Comparison of ENCODE assay signal across 8 mouse cellular contexts in genomic region chr6:8778296-8778649, GRCm38 (mm10). TPM values are rescaled to one million over a fixed set of nuclear protein-coding genes. Genes with fewer than 3 reads are reported as not detected.
DNase-seq lines count a peak whose midpoint lies in the region; ATAC-seq and TF ChIP-seq lines count a peak whose summit lies in the region.

Gene Ica1 (minus strand): TSS chr6:8778488.

- DNase-seq in heart, postnatal 25 days (ENCODE audit: low spot score), result no peak
- DNase-seq in G1E (ENCODE audit: low spot score), result no peak
- no peak for DNase-seq in embryonic facial prominence, embryonic 10.5 days (ENCODE audit: low spot score)
- DNase-seq in hindbrain, postnatal 0 days (ENCODE audit: low spot score), result peak; percentile 40
- peak; percentile 3 for DNase-seq in splenic B cell, adult 2 months (ENCODE audit: low read depth, low spot score)

- no peaks in the 10 kb centered on the region for H3K27me3 ChIP-seq in heart, embryonic 12.5 days (replicated peaks)
- H3K27me3 ChIP-seq in G1E (ENCODE audit: insufficient read depth, low read length), result peaks cover 13% of the 10 kb centered on the region; the same call in 1 of the 2 replicates
- H3K27me3 ChIP-seq in embryonic facial prominence, embryonic 10.5 days (replicated peaks; ENCODE audit: low read depth, poor library complexity, severe bottlenecking), result peaks cover 45% of the 10 kb centered on the region
- H3K27me3 ChIP-seq in hindbrain, postnatal 0 days (ENCODE audit: insufficient read depth, low read length), result no peaks in the 10 kb centered on the region
- H3K27me3 ChIP-seq in liver, embryonic 15.5 days, result peaks cover 46% of the 10 kb centered on the region
- H3K27me3 ChIP-seq in splenic B cell, adult 2 months (ENCODE audit: control insufficient read depth, insufficient read depth, low read length, poor library complexity, severe bottlenecking), result no peaks in the 10 kb centered on the region

- TF ChIP-seq CTCF in G1E (IDR thresholded peaks at IDR 0.05; ENCODE audit: low read depth, low read length), result no peak
- TF ChIP-seq CTCF in hindbrain, postnatal 0 days (IDR thresholded peaks at IDR 0.05; ENCODE audit: low read depth), result no peak

- H3K27ac ChIP-seq in heart, embryonic 12.5 days (ENCODE audit: poor library complexity, severe bottlenecking), result peak within 1 kb of the TSS; percentile 25; the same call in 1 of the 2 replicates
- peak within 1 kb of the TSS; percentile 85 for H3K27ac ChIP-seq in embryonic facial prominence, embryonic 10.5 days (replicated peaks)
- peak within 1 kb of the TSS; percentile 88 for H3K27ac ChIP-seq in hindbrain, postnatal 0 days
- H3K27ac ChIP-seq in liver, embryonic 15.5 days (replicated peaks), result no peak within 1 kb of the TSS

- H3K4me1 ChIP-seq in heart, embryonic 12.5 days (replicated peaks), result no peaks in the 10 kb centered on the region; the same call in 1 of the 2 replicates
- peaks cover 13% of the 10 kb centered on the region for H3K4me1 ChIP-seq in G1E (ENCODE audit: insufficient read depth, low read depth, low read length)
- H3K4me1 ChIP-seq in embryonic facial prominence, embryonic 10.5 days, result peaks cover 8% of the 10 kb centered on the region; the same call in 1 of the 2 replicates
- H3K4me1 ChIP-seq in hindbrain, postnatal 0 days (ENCODE audit: insufficient read depth, low read length), result 0 out of 2 replicates have a peak, but pooled peaks cover 5% of the 10 kb centered on the region
- peaks cover 8% of the 10 kb centered on the region; the same call in 1 of the 2 replicates for H3K4me1 ChIP-seq in liver, embryonic 15.5 days (replicated peaks)

- no peaks in the 10 kb centered on the region for H3K9me3 ChIP-seq in heart, embryonic 12.5 days (replicated peaks)
- peaks cover 10% of the 10 kb centered on the region for H3K9me3 ChIP-seq in G1E (replicated peaks)
- no peaks in the 10 kb centered on the region for H3K9me3 ChIP-seq in embryonic facial prominence, embryonic 10.5 days
- H3K9me3 ChIP-seq in hindbrain, postnatal 0 days (ENCODE audit: low read length), result no peaks in the 10 kb centered on the region
- H3K9me3 ChIP-seq in liver, embryonic 15.5 days (replicated peaks), result no peaks in the 10 kb centered on the region

- ATAC-seq in heart, embryonic 12.5 days (ENCODE audit: insufficient number of reproducible peaks, low FRiP score), result peak; percentile 66; the same call in 1 of the 2 replicates
- no peak for ATAC-seq in G1E (ENCODE audit: extremely low read depth, insufficient number of reproducible peaks, low FRiP score, poor library complexity, severe bottlenecking)
- peak; percentile 79 for ATAC-seq in hindbrain, postnatal 0 days
- ATAC-seq in liver, embryonic 15.5 days (ENCODE audit: insufficient read depth), result peak; percentile 34; the same call in 1 of the 2 replicates
- ATAC-seq in inflammation-experienced regulatory T-cells, adult 6 months, result no peak

- 2% methylated on average over 16 of the region's 16 CpGs for WGBS in heart, embryonic 12.5 days
- WGBS in embryonic facial prominence, embryonic 10.5 days, result 3% methylated on average over 16 of the region's 16 CpGs
- WGBS in hindbrain, postnatal 0 days, result 2% methylated on average over 16 of the region's 16 CpGs
- WGBS in liver, embryonic 15.5 days (ENCODE audit: insufficient replicate concordance), result 2% methylated on average over 15 of the region's 16 CpGs

- intact Hi-C loops in heart, postnatal 25 days (cut with DNase I), result no loop called here

- peak within 1 kb of the TSS; percentile 91 for H3K4me2 ChIP-seq in heart, embryonic 12.5 days
- peak within 1 kb of the TSS; percentile 66 for H3K4me2 ChIP-seq in hindbrain, postnatal 0 days (ENCODE audit: low read depth, low read length)
- H3K4me2 ChIP-seq in liver, embryonic 15.5 days, result peak within 1 kb of the TSS; percentile 72

- no peaks in the 10 kb centered on the region for H3K36me3 ChIP-seq in heart, embryonic 12.5 days
- H3K36me3 ChIP-seq in G1E (replicated peaks), result no peaks in the 10 kb centered on the region
- no peaks in the 10 kb centered on the region for H3K36me3 ChIP-seq in embryonic facial prominence, embryonic 10.5 days (replicated peaks)
- no peaks in the 10 kb centered on the region for H3K36me3 ChIP-seq in hindbrain, postnatal 0 days (ENCODE audit: insufficient read depth, low read length)
- no peaks in the 10 kb centered on the region for H3K36me3 ChIP-seq in liver, embryonic 15.5 days (replicated peaks)
- H3K36me3 ChIP-seq in splenic B cell, adult 2 months (ENCODE audit: control insufficient read depth, insufficient read depth, low read length, poor library complexity, severe bottlenecking), result no peaks in the 10 kb centered on the region

- peak within 1 kb of the TSS; percentile 85 for H3K9ac ChIP-seq in heart, embryonic 12.5 days
- H3K9ac ChIP-seq in hindbrain, postnatal 0 days (replicated peaks; ENCODE audit: low read length), result peak within 1 kb of the TSS; percentile 94
- H3K9ac ChIP-seq in liver, embryonic 15.5 days, result 0 out of 2 replicates have a peak within 1 kb of the TSS, but pooled peaks have one; percentile 18

- peak within 1 kb of the TSS; percentile 93 for H3K4me3 ChIP-seq in heart, embryonic 12.5 days
- peak within 1 kb of the TSS; percentile 54 for H3K4me3 ChIP-seq in G1E (ENCODE audit: low read depth, low read length)
- peak within 1 kb of the TSS; percentile 85 for H3K4me3 ChIP-seq in embryonic facial prominence, embryonic 10.5 days
- peak within 1 kb of the TSS; percentile 88 for H3K4me3 ChIP-seq in hindbrain, postnatal 0 days (ENCODE audit: low read length)
- H3K4me3 ChIP-seq in liver, embryonic 15.5 days (replicated peaks), result peak within 1 kb of the TSS; percentile 59

RNA-seq across cellular contexts. Expression of gene Ica1, which starts in this region (rescaled TPM):
- 30.5 and 33.2 TPM in 2 replicates for polyA plus RNA-seq in heart, embryonic 12.5 days (2016; fragmentation: Nextera tagmentation; extraction: Ambion mirVana)
- 1 to 10 TPM; 7.9 to 8.0 TPM for total RNA-seq in heart, postnatal 25 days (2021)
- total RNA-seq in G1E (2014; fragmentation: Nextera tagmentation) (8.3 and 13.6 TPM in 2 replicates), G1E (2017) (2.9 and 3.5 TPM in 2 replicates)
- 3.0 and 3.4 TPM in 2 replicates for polyA plus RNA-seq in G1E (2012)
- 16.0 and 16.7 TPM in 2 replicates for polyA plus RNA-seq in embryonic facial prominence, embryonic 10.5 days (2016; fragmentation: Nextera tagmentation; extraction: Ambion mirVana)
- total RNA-seq in hindbrain, postnatal 0 days (2014; rRNA removed), result 38.2 and 50.0 TPM in 2 replicates
- 78.9 and 83.8 TPM in 2 replicates for polyA plus RNA-seq in hindbrain, postnatal 0 days (2015; fragmentation: Nextera tagmentation; extraction: Ambion mirVana)
- polyA plus RNA-seq in liver, embryonic 15.5 days (2015; fragmentation: Nextera tagmentation; extraction: Ambion mirVana), result 5.3 and 5.6 TPM in 2 replicates
- 10 to 100 TPM in 1 of 3 experiments, 1 to 10 TPM in 2; 2.2 to 11.5 (median 4.9) TPM for polyA plus RNA-seq in inflammation-experienced regulatory T-cells, adult 6 months (2017; shearing (Covaris generic))

Comparison
In these comparisons a context has a peak if more than half of its experiments do, and no peak if none do; other contexts are left out.
1. ATAC-seq: peak in heart, embryonic 12.5 days (single experiment), hindbrain, postnatal 0 days (single experiment) and liver, embryonic 15.5 days (single experiment); none in G1E (single experiment) and inflammation-experienced regulatory T-cells, adult 6 months (single experiment).
2. H3K9ac ChIP-seq: peak in every context shown above with its lines; median percentile 94 in hindbrain, postnatal 0 days; 85 in heart, embryonic 12.5 days; 18 in liver, embryonic 15.5 days.
3. DNase-seq: peak in hindbrain, postnatal 0 days (single experiment) and splenic B cell, adult 2 months (single experiment); none in heart, postnatal 25 days (single experiment), G1E (single experiment) and embryonic facial prominence, embryonic 10.5 days (single experiment).
4. Peak in every context shown above with its lines, with median percentiles within 50 percentile points of each other: H3K4me2 ChIP-seq and H3K4me3 ChIP-seq.